Mouse (Mus musculus) liver, embryonic 16.5 days (tissue): ENCODE data around the gene Cep83. TPM values are rescaled to one million over a fixed set of nuclear protein-coding genes. Genes with fewer than 3 reads are reported as not detected.

ENCODE experiments used
- ATAC-seq: fragments of 200-750 bp; cut with Nextera tagmentation; 2 replicates; pipeline ENCODE4 v1.8.0; 2017; ENCODE audit warnings: low read depth, mild to moderate bottlenecking, moderate number of reproducible peaks, moderate library complexity
- H3K27ac ChIP-seq: fragments of 300-500 bp; sonication (generic); 2 replicates; pipeline ENCODE4 v1.5.1; 2014; ENCODE audit warnings: mild to moderate bottlenecking, low read length
- H3K27me3 ChIP-seq: fragments of 300-500 bp; sonication (generic); 2 replicates; pipeline ENCODE4 v1.6.1; 2014; ENCODE audit warnings: low read depth, low read length, mixed read lengths; ENCODE audit not compliant: control insufficient read depth, insufficient read depth
- H3K36me3 ChIP-seq: fragments of 300-500 bp; sonication (generic); 2 replicates; pipeline ENCODE4 v1.6.1; 2014; ENCODE audit warnings: mild to moderate bottlenecking; ENCODE audit not compliant: control insufficient read depth, insufficient read depth
- H3K4me1 ChIP-seq: fragments of 300-500 bp; sonication (generic); 2 replicates; pipeline ENCODE4 v1.6.1; 2014; ENCODE audit warnings: low read depth, low read length, mixed read lengths; ENCODE audit not compliant: control insufficient read depth
- H3K4me2 ChIP-seq: fragments of 300-500 bp; sonication (generic); 2 replicates; pipeline ENCODE4 v1.6.1; 2014; ENCODE audit warnings: low read depth, low read length, mixed read lengths
- H3K4me3 ChIP-seq: fragments of 300-500 bp; sonication (generic); 2 replicates; pipeline ENCODE4 v1.5.1; 2014; ENCODE audit warnings: low read depth, mild to moderate bottlenecking, low read length
- H3K9ac ChIP-seq: fragments of 300-500 bp; sonication (generic); 2 replicates; pipeline ENCODE4 v1.6.1; 2014; ENCODE audit warnings: low read depth, low read length
- H3K9me3 ChIP-seq: fragments of 300-500 bp; sonication (generic); replicated peaks from 2 replicates; pipeline ENCODE4 v1.6.1; 2016; ENCODE audit warnings: low read length; ENCODE audit not compliant: control insufficient read depth
- WGBS: fragments of 180-500 bp; shearing (Covaris S2); extraction: QIAGEN DNeasy Blood & Tissue Kit; methylation state at CpG from one replicate; pipeline ENCODE4 v1.1.7; 2014; ENCODE audit not compliant: insufficient replicate concordance; 5-methylcytosine and 5-hydroxymethylcytosine counted together
- polyA plus RNA-seq: library from polyadenylated mRNA; unstranded; fragments of >200 nt; fragmentation: Nextera tagmentation; extraction: Ambion mirVana; gene quantifications from 2 replicates; pipeline ENCODE4 v1.2.1, GENCODE M21; 2015

Gene Cep83
- polyA plus RNA-seq, 1 experiment from 2014 or later: 5.4 TPM

GRCm38 (mm10) chr10:94827890-94828733 is 139.7 kb downstream of the Cep83 start:
- Histone ChIP-seq H3K27me3 (no peaks in the 10 kb centered on the region), H3K36me3 (no peaks in the 10 kb centered on the region), H3K9ac (no peak overlapping the region), H3K4me1 (no peaks in the 10 kb centered on the region; the same call in 1 of the 2 replicates), H3K4me3 (no peak overlapping the region), H3K9me3 (no peaks in the 10 kb centered on the region), H3K27ac (peak overlapping the region; percentile 16), H3K4me2 (0 out of 2 replicates have a peak overlapping the region, but pooled peaks have one; percentile 9)
- WGBS: 53% methylated on average over 14 of the region's 14 CpGs
- no peak for ATAC-seq

GRCm38 (mm10) chr10:94828734-94829230 is 140.3 kb downstream of the Cep83 start:
- Histone ChIP-seq H3K27me3 (no peaks in the 10 kb centered on the region), H3K4me3 (no peak overlapping the region), H3K9ac (no peak overlapping the region), H3K9me3 (no peaks in the 10 kb centered on the region), H3K36me3 (no peaks in the 10 kb centered on the region), H3K27ac (no peak overlapping the region), H3K4me1 (no peaks in the 10 kb centered on the region; the same call in 1 of the 2 replicates), H3K4me2 (0 out of 2 replicates have a peak overlapping the region, but pooled peaks have one; percentile 21)
- ATAC-seq: no peak
- WGBS: 60% methylated on average over 7 of the region's 7 CpGs

- Histone ChIP-seq H3K27me3 (no peaks in the 10 kb centered on the region), H3K4me1 (no peaks in the 10 kb centered on the region; the same call in 1 of the 2 replicates), H3K9me3 (no peaks in the 10 kb centered on the region), H3K4me3 (no peak overlapping the region), H3K27ac (0 out of 2 replicates have a peak overlapping the region, but pooled peaks have one; percentile 5), H3K9ac (no peak overlapping the region), H3K4me2 (peak overlapping the region; percentile 21; the same call in 1 of the 2 replicates), H3K36me3 (no peaks in the 10 kb centered on the region)
- peak; percentile 35; the same call in 1 of the 2 replicates for ATAC-seq
- 33% methylated on average over 6 of the region's 6 CpGs for WGBS
These were observed 141.0 kb downstream of the Cep83 start for GRCm38 (mm10) chr10:94829407-94829806.

- no peak for ATAC-seq
- Histone ChIP-seq H3K27ac (no peak overlapping the region), H3K4me2 (no peak overlapping the region), H3K4me1 (no peaks in the 10 kb centered on the region), H3K4me3 (no peak overlapping the region), H3K36me3 (no peaks in the 10 kb centered on the region), H3K9me3 (no peaks in the 10 kb centered on the region), H3K27me3 (no peaks in the 10 kb centered on the region), H3K9ac (no peak overlapping the region)
- 61% methylated on average over 9 of the region's 9 CpGs for WGBS
These were observed 147.4 kb downstream of the Cep83 start for GRCm38 (mm10) chr10:94835874-94836273.
